Mouse (Mus musculus) neural tube, postnatal 0 days (tissue): ENCODE results near the gene Calm3. TPM values are rescaled to one million over a fixed set of nuclear protein-coding genes. Genes with fewer than 3 reads are reported as not detected.

Experiments
- polyA plus RNA-seq: library from polyadenylated mRNA; unstranded; fragments of >200 nt; fragmentation: Nextera tagmentation; extraction: Ambion mirVana; gene quantifications from 2 replicates; pipeline ENCODE4 v1.2.1, GENCODE M21; 2015

Gene Calm3
- polyA plus RNA-seq: 389 and 426 TPM in 2 replicates

DNA sequence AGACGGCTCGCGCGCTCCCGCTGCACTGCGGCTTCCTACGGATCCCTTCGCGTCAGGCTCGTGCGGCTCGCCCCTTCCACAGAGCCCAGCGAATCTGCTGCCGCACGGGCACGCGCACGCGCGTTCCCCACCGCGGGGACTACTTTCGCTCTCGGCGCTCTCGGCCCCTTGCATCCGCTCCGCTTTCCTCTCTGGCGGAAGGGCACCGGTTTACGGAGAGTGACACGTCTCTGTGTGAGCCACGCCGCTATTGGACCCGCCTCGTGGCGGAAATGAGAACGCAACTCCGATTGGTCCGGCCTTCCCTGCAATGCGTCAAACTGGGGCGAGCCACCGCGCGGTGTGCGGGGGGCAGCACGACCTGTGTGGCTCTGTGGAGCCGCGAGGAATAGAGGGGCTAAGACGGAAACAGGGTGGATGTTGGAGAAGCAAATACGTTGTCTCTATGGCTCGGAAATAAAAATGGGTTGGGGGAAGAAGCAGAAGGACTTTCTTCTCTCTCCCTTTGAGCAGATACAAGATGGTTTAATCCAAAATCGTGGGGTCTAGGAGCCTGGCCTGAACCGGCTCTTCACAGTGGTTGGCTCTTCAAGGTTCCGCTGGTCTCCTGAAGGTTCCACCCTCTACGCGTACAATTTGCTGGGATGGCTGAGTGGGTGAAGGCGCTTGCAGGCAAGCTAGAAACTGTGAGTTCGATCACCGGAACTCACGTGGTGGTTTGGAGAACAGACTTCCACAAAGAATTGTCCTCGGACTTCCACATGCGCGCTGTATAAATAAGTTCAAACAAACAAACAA is at the start of gene Calm3:
Calm3 (minus strand) TSS at position 78 of the 798 bp plus-strand sequence.

DNA sequence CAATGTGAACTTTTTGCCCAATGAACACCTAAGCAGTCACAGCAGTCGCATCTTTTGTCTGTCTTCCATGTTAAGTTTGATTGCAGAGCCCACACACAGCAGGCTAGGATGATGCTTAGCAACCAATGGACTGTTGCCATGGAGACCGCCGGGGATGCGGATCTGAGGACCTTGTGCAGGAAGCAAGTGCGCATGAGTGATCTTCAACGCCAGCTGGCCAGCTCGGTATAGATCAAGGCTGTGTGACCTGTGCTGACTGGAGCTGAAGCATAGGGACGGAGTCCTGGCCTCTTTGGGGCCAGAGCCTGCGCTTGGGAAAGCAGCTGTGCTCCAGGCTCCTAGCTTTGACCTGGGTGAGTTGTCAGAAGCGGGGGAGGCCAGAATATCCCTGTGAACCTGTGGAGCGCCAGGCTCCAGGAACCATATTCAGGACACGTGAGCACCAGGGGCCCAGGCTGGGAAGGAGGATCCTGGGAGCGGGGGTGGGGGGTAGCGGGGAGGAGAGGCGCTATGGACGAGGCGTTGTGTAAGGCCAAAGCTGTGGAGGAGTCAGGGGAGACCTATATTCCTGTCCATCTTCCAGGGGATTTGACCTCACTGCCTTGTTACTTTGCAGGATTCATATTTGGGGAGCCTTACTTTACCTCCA is 35.7 kb upstream of the Calm3 start, which contains the start of gene Pnmal1:
Pnmal1 (plus strand) TSS at position 141 of the 649 bp plus-strand sequence.

DNA sequence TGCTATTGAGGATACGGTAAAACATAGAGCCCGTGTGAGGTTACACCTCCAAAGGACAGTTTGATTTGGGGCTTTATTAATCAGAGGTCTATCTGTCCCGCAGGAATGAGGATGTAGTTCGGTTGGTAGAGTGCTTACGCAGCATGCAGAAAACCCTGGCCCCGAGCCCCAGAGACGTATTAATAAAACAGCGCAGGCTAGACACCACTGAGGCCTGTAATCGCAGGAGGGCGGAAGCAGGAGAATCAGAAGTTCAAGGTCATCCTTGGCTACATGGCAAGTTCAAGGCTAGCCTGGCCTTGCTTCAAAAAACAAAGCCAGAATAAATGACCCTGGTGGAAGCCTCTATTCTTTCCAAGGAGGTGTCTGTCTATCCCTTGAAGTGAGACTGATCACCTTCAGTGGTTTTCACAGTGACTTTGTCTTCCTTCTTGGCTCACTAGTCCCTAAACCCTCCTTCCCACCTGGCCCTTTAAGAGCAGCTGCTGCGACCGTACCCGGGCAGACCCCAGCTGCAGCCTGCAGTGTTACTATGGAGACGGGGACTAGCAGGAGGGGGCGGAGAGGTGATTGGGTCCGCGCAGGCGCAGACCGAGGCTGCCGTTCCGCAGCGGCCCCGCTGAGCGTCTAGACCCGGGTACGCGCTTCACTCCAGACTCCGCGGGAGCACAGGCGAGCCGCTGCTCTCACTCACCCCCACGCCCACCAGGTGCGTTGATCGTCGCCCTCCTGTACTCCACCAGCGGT is 20.3 kb upstream of the Calm3 start, which contains the start of gene Pnmal2:
Pnmal2 (plus strand) TSS at position 622 of the 747 bp plus-strand sequence.

DNA sequence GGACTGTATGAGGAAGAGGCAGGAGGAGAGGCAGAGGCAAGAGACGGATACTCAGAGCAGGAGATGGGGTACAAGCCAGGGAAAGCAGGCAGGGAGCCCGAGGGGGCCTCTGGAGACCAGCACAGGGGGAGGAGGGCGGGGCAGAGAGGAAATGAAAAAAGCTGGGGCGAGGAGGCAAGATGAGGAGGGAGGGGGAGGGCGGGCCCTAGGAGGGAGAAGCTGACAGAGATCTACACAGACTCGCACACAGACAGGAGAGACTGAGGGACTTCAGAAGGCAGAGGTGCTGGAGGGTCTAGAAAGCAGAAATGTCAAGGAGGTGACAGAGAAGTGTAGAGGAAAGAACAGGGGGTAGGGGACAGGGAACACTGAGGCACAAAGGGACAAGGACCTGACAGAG is 17.6 kb downstream of the Calm3 start, which contains the start of gene Ptgir:
Ptgir (plus strand) TSS at position 210 of the 400 bp plus-strand sequence.

DNA sequence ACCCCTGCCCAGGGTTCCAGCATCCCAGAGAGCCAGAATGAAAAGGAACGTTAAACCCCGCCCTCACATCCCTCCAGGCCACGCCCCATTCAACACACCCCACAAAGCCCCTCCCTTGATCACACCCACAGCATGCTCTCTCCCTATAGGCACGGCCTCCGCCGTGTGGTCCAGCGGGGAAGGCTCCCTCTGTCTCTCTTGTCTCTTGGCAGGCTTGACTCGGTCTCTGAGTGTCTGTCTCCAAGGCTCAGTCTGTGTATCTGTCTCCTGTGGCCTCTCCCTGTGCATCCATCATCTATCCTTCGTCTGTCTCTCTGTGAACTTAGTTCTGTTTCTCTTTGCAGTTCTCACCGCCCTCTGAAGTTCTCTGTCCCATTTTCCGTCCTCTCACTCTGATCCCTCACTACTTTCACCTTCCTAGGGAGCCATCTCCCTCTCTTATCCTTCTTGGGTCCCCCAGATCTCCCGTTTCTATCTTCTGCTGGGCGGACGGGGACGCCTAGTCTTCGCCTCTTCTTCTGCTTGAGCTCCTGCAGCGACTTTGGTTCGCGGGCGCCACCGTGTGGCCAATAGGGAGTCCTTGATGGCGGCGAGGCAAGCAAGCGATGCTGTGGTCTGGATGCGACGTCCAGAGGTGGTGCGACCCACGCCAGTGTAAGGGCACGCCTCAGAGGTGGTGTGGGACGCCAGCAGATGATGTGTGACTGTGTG is 32.1 kb downstream of the Calm3 start, which contains the start of gene Gng8:
Gng8 (plus strand) TSS at position 146 of the 711 bp plus-strand sequence.

DNA sequence AGATGAGACGGTGACA is 48.8 kb downstream of the Calm3 start, which contains the start of gene Dact3:
Dact3 (plus strand) TSS at position 8 of the 16 bp plus-strand sequence.

Other genes with a start within 250 kb of the Calm3 start
- 0.25 TPM in 1 of 2 replicates, not detected in the other for gene Ceacam15, start 248.4 kb downstream of the Calm3 start, polyA plus RNA-seq
- gene Ceacam9, start 202.2 kb downstream of the Calm3 start, polyA plus RNA-seq: 0.33 and 0.57 TPM in 2 replicates
- 513 and 574 TPM in 2 replicates for gene Ap2s1, start 185.7 kb downstream of the Calm3 start, polyA plus RNA-seq
- 8.7 and 10.1 TPM in 2 replicates for gene Slc1a5, start 142.8 kb downstream of the Calm3 start, polyA plus RNA-seq
- gene Strn4, start 108.2 kb downstream of the Calm3 start, polyA plus RNA-seq: 121 and 149 TPM in 2 replicates
- 43.6 and 49.7 TPM in 2 replicates for gene Fkrp, start 107.4 kb downstream of the Calm3 start, polyA plus RNA-seq
- gene Prkd2, start 81.2 kb downstream of the Calm3 start, polyA plus RNA-seq: 5.4 and 6.6 TPM in 2 replicates
- gene Dact3, start 48.8 kb downstream of the Calm3 start, polyA plus RNA-seq: 11.2 and 15.7 TPM in 2 replicates
- 1.5 and 1.8 TPM in 2 replicates for gene Gng8, start 32.3 kb downstream of the Calm3 start, polyA plus RNA-seq
- 0.37 TPM in 1 of 2 replicates, not detected in the other for gene Ptgir, start 17.6 kb downstream of the Calm3 start, polyA plus RNA-seq
- 148 and 154 TPM in 2 replicates for gene Pnmal2, start 20.6 kb upstream of the Calm3 start, polyA plus RNA-seq
- 40.6 and 46.3 TPM in 2 replicates for gene Pnmal1, start 35.6 kb upstream of the Calm3 start, polyA plus RNA-seq
- 10.7 and 12.8 TPM in 2 replicates for gene Gm42372, start 59.0 kb upstream of the Calm3 start, polyA plus RNA-seq
- gene Ccdc8, start 68.6 kb upstream of the Calm3 start, polyA plus RNA-seq: 2.6 and 3.3 TPM in 2 replicates
- 126 and 135 TPM in 2 replicates for gene Ppp5c, start 103.8 kb upstream of the Calm3 start, polyA plus RNA-seq
- gene Hif3a, start 138.3 kb upstream of the Calm3 start, polyA plus RNA-seq: 3.0 and 4.4 TPM in 2 replicates
- 3.8 and 4.6 TPM in 2 replicates for gene Psg16, start 149.9 kb upstream of the Calm3 start, polyA plus RNA-seq
- gene Ceacam3, start 226.2 kb upstream of the Calm3 start, polyA plus RNA-seq: not detected in 2 replicates